Mouse (Mus musculus) forebrain, postnatal 0 days (tissue): ENCODE results near the gene Gm12166. TPM values are rescaled to one million over a fixed set of nuclear protein-coding genes. Genes with fewer than 3 reads are reported as not detected.
A peak's percentile ranks its signal among the peaks of the same experiment; 100 is the strongest.

Experiments used
- ATAC-seq: fragments of 200-750 bp; cut with Nextera tagmentation; 2 replicates; pipeline ENCODE4 v1.8.0; 2017; ENCODE audit warnings: mild to moderate bottlenecking, moderate library complexity
- DNase-seq: peaks from one replicate; pipeline ENCODE4 v3.0.0-alpha.2; 2015
- H3K27ac ChIP-seq: fragments of 300-500 bp; sonication (generic); 2 replicates; pipeline ENCODE4 v1.5.1; 2014; ENCODE audit warnings: low read depth, mild to moderate bottlenecking, antibody characterized with exemption, low read length, moderate library complexity, mixed read lengths
- H3K27me3 ChIP-seq: fragments of 300-500 bp; sonication (generic); 2 replicates; pipeline ENCODE4 v1.6.1; 2014; ENCODE audit warnings: mild to moderate bottlenecking, low read length, mixed read lengths; ENCODE audit not compliant: insufficient read depth
- H3K36me3 ChIP-seq: fragments of 300-500 bp; sonication (generic); 2 replicates; pipeline ENCODE4 v1.6.1; 2014; ENCODE audit warnings: mild to moderate bottlenecking, moderate library complexity; ENCODE audit not compliant: insufficient read depth
- H3K4me1 ChIP-seq: fragments of 300-500 bp; sonication (generic); 2 replicates; pipeline ENCODE4 v1.6.1; 2014; ENCODE audit warnings: antibody characterized with exemption; ENCODE audit not compliant: insufficient read depth
- H3K4me2 ChIP-seq: fragments of 300-500 bp; sonication (generic); 2 replicates; pipeline ENCODE4 v1.6.1; 2014; ENCODE audit warnings: low read depth, mild to moderate bottlenecking, moderate library complexity
- H3K4me3 ChIP-seq: fragments of 300-500 bp; sonication (generic); 2 replicates; pipeline ENCODE4 v1.5.1; 2014; ENCODE audit warnings: low read depth, low read length, mixed read lengths
- H3K9ac ChIP-seq: fragments of 300-500 bp; sonication (generic); 2 replicates; pipeline ENCODE4 v1.6.1; 2014; ENCODE audit warnings: mild to moderate bottlenecking
- H3K9me3 ChIP-seq: fragments of 300-500 bp; sonication (generic); 2 replicates; pipeline ENCODE4 v1.6.1; 2016; ENCODE audit warnings: low read length
- CTCF ChIP-seq: sonication (generic); IDR thresholded peaks from 2 replicates; pipeline ENCODE4 v1.5.1; 2016; ENCODE audit warnings: antibody characterized with exemption, control low read depth, low read depth
- WGBS: fragments of 180-500 bp; shearing (Covaris S2); extraction: QIAGEN DNeasy Blood & Tissue Kit; methylation state at CpG from one replicate; pipeline ENCODE4 v1.1.7; 2014; 5-methylcytosine and 5-hydroxymethylcytosine counted together
- polyA plus RNA-seq: library from polyadenylated mRNA; unstranded; fragments of >200 nt; fragmentation: Nextera tagmentation; extraction: Ambion mirVana; gene quantifications from 2 replicates; pipeline ENCODE4 v1.2.1, GENCODE M21; 2015
- total RNA-seq: library from RNA; depleted of rRNA; stranded (reverse); fragments of >200 nt; gene quantifications from 2 replicates; pipeline ENCODE4 v1.2.3, GENCODE M21; 2014

The Gm12166 gene
- total and polyA plus RNA-seq, 2 experiments from 2014 or later = 6.6 to 15.1 TPM

DNA sequence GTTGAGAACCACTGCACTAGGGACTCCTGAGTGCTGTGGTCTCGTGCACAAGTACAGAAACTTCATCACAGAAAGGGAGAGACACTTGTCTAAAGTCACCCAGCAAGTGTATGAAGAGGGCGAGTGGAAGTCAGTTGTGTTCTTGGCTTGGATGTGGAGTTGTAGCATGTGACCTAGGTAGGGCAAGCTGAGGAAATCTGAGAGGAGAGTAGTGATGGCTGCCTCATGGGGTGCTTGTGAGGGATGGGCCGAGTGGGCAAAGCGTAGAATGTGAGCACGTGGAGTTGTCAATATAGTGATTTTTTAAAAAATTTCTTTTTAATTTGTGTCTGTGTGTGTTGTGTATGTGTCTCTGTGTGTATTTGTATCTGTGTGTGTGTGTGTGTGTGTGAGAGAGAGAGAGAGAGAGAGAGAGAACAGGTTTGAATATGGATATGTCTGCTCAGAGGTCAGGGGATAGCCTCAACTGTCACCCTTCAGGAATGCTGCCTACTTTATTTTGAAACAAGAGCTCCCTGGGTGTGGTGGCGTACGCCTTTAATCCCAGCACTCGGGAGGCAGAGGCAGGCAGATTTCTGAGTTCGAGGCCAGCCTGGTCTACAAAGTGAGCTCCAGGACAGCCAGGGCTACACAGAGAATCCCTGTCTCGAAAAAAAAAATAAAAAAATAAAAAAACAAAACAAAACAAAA lies 15.4 kb upstream of the Gm12166 start:
- TF ChIP-seq CTCF = no peak
- H3K27me3 ChIP-seq = no peaks in the 10 kb centered on the region
- H3K27ac ChIP-seq = no peak overlapping the region
- H3K4me1 ChIP-seq = peaks cover 3% of the 10 kb centered on the region; the same call in 1 of the 2 replicates
- H3K4me2 ChIP-seq = no peak overlapping the region
- 0 out of 2 replicates have a peak, but pooled peaks cover 15% of the 10 kb centered on the region for H3K36me3 ChIP-seq
- H3K9ac ChIP-seq = no peak overlapping the region
- no peak for DNase-seq
- H3K9me3 ChIP-seq = no peaks in the 10 kb centered on the region
- WGBS = 90% methylated on average over 10 of the region's 10 CpGs
- ATAC-seq = no peak
- no peak overlapping the region for H3K4me3 ChIP-seq

DNA sequence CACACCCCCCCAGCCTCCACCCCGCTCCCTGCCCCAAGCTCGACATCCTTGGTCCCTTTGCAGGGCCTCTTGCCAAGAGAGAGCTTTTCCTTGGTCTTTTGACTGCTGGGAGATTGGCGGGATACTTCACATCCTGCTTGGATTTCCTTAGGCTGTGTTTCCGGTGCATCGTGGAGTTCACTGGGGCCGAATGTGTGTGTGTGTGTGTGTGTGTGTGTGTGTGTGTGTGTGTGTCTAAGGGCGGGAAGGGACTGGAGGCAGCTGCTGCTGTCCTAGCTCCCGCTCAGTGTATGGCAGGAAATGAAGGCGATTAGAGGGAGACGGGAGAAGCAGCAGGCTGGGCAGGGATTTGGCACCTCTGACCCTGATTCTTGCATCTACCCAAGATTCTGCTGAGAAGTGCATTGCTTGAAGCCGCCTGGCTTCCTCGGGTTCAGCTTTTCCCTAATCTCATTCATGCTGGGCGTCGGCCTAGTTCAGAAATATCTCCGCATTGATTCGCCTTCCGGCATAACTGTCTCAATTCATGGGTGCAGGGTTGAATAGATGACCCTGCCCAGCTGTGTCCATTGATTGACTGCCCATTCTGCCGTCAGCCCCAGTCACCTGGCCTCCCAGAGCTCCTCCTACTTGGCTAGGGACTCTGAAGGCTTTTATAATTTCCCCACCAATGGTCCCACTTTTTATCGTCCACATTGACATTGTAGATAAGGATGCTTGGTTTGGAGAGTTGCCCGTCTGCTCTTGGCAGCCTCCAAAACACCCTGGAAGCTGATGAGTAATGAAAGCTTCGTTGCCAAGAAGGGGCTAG lies 13.3 kb upstream of the Gm12166 start:
- no peak overlapping the region for H3K4me2 ChIP-seq
- H3K9ac ChIP-seq = no peak overlapping the region
- no peaks in the 10 kb centered on the region for H3K27me3 ChIP-seq
- no peak overlapping the region; the same call in 1 of the 2 replicates for H3K27ac ChIP-seq
- no peaks in the 10 kb centered on the region for H3K9me3 ChIP-seq
- H3K4me3 ChIP-seq = no peak overlapping the region
- TF ChIP-seq CTCF = no peak
- peak; percentile 48 for DNase-seq
- peak; percentile 77 for ATAC-seq
- H3K4me1 ChIP-seq = peaks cover 3% of the 10 kb centered on the region; the same call in 1 of the 2 replicates
- H3K36me3 ChIP-seq = peaks cover 19% of the 10 kb centered on the region; the same call in 1 of the 2 replicates
- WGBS = 27% methylated on average over 21 of the region's 21 CpGs

- peaks cover 19% of the 10 kb centered on the region; the same call in 1 of the 2 replicates for H3K36me3 ChIP-seq
- TF ChIP-seq CTCF = no peak
- WGBS = 61% methylated on average over 8 of the region's 8 CpGs
- H3K4me1 ChIP-seq = peaks cover 3% of the 10 kb centered on the region; the same call in 1 of the 2 replicates
- no peak overlapping the region for H3K4me2 ChIP-seq
- no peak for ATAC-seq
- no peak overlapping the region for H3K9ac ChIP-seq
- H3K27ac ChIP-seq = peak overlapping the region; percentile 4; the same call in 1 of the 2 replicates
- H3K9me3 ChIP-seq = no peaks in the 10 kb centered on the region
- H3K27me3 ChIP-seq = no peaks in the 10 kb centered on the region
- no peak overlapping the region for H3K4me3 ChIP-seq
- no peak for DNase-seq
Observed at GRCm38 (mm10) chr11:46064767-46065166, 12.6 kb upstream of the Gm12166 start.

- ATAC-seq (no peak), DNase-seq (no peak)
- TF ChIP-seq CTCF = 0 out of 2 replicates have a peak, but pooled peaks have one; percentile 8
- Histone ChIP-seq H3K9me3 (no peaks in the 10 kb centered on the region), H3K9ac (no peak overlapping the region), H3K36me3 (peaks cover 19% of the 10 kb centered on the region; the same call in 1 of the 2 replicates), H3K27ac (no peak overlapping the region), H3K4me2 (no peak overlapping the region), H3K4me1 (peaks cover 4% of the 10 kb centered on the region; the same call in 1 of the 2 replicates), H3K4me3 (no peak overlapping the region), H3K27me3 (no peaks in the 10 kb centered on the region)
- WGBS = 66% methylated on average over 9 of the region's 9 CpGs
Observed at GRCm38 (mm10) chr11:46062993-46063731, 11.0 kb upstream of the Gm12166 start.

- Histone ChIP-seq H3K4me1 (peaks cover 9% of the 10 kb centered on the region; the same call in 1 of the 2 replicates), H3K27me3 (no peaks in the 10 kb centered on the region), H3K9ac (no peak overlapping the region), H3K27ac (no peak overlapping the region), H3K4me2 (no peak overlapping the region), H3K36me3 (peaks cover 19% of the 10 kb centered on the region; the same call in 1 of the 2 replicates), H3K4me3 (no peak overlapping the region), H3K9me3 (no peaks in the 10 kb centered on the region)
- no peak for DNase-seq
- 57% methylated on average over 4 of the region's 4 CpGs for WGBS
- no peak for ATAC-seq
- no peak for TF ChIP-seq CTCF
Observed at GRCm38 (mm10) chr11:46062569-46062968, 10.4 kb upstream of the Gm12166 start.

- Histone ChIP-seq H3K4me2 (no peak overlapping the region), H3K9ac (no peak overlapping the region), H3K9me3 (no peaks in the 10 kb centered on the region), H3K4me3 (no peak overlapping the region), H3K27me3 (no peaks in the 10 kb centered on the region), H3K4me1 (peaks cover 9% of the 10 kb centered on the region; the same call in 1 of the 2 replicates), H3K36me3 (peaks cover 19% of the 10 kb centered on the region; the same call in 1 of the 2 replicates), H3K27ac (no peak overlapping the region)
- 85% methylated on average over 6 of the region's 6 CpGs for WGBS
- no peak for DNase-seq
- TF ChIP-seq CTCF = no peak
- no peak for ATAC-seq
Observed at GRCm38 (mm10) chr11:46061776-46062445, 9.8 kb upstream of the Gm12166 start.
